Mouse (Mus musculus): ENCODE data around the gene Foxk1.

Gene Foxk1

DNA sequence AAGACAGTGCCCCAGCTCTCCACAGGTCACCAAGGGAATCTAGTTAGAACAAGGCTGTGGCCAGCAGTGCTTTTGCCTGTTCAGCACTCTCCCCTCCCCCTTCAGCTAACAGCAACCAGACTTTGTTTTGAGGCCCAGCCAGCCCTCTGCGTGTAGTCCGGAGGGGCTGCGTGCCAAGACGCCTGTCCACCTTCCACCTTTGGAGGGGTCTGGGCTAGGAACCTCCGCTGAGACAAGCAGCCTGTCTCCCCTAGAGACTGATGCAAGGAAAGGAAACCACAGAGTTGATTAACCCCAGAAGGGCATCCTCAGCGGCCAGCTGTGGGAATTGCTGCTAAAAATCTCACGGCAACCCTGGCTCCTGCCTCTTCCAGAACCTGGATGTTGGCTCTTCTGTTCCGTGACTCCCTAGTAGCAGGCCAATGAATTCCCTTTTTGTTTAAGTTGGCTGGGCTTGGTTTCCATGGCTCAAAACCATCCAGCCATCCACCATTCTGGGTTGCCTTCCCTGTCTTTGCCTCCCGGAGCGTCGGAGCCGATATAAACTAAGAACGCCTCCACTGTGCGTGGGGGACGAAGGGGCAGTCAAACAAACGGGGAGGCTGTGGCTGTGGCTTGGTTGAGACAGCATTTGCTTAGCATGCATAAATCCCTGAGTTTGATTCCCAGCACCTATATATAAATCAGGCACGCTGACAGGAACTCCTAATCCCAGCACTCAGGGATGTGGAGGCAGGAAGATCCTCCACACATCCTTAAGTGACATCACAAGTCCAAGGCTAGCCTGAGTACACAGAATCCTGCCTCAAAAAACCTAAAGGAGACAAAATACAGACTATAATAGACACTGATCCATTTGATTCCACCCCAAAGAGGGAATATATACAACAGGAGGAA lies 14.3 kb upstream of the Foxk1 start:
- no peak for DNase-seq (ENCODE audit: low read depth, low spot score)

DNA sequence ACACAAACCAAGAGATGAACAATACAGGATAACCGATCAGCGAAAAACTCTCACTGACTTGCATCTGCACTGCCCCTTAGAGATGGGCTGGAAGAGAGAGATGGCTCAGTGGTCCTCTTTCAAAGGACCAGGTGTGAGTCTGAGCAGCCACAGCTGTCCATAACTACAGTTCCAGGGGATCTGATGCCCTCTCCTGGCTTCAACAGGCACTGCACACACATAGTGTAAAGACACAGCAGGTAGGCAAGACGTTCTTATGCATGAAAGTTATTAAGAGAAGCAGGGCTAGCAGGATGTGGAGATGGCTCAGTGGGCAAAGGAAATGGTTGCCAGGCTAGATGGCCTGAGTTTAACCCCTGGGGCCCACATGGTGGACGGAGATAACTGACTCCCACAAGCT lies 13.6 kb upstream of the Foxk1 start:
- no peak for DNase-seq (ENCODE audit: low read depth, low spot score)

DNA sequence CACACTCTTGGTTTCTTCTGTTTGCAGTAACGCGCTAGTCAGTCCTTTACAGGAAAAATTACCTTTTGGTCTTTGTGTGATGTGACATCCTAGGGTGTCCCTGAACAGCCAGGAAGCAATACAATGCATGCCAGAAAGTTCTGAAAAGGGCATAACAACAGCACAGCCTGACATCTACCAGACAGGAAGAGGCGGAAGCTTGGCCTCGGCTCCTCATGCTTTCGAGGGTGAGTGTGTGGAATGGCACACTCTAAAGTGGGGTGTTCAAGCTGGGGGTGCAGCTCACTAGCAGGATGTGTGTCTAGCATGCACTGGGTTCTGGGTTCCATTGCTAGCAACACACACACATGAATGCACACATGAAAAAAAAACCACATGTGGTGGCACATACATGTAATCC lies 9.6 kb upstream of the Foxk1 start:
- DNase-seq (ENCODE audit: low read depth, low spot score): no peak

DNA sequence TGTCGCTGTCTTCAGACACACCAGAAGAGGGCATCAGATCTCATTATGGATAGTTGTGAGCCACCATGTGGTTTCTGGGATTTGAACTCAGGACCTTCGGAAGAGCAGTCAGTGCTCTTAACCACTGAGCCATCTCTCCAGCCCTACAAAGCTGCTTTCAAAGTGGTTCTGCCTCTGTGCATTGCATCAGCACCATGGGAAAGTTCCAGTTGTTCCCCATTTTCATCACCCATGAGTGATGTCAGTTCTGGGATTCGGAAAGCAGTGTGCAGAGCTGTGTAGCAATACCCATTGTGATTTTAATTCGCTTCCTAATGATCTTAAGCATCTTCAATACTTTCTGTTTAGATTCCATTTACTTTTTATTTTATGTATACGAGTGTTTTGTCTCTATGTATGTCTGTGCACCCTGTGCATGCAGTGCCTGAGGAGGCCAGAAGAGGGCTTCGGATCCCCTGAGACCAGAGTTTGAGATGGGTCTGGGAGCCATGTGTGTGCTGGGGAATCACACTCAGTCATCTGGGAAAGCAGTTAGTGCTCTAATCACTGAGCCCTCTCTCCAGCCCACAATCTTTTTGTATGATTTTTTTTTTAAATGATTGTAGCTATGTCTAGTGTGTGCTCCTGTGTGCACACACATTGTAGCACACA lies 6.6 kb upstream of the Foxk1 start:
- no peak for DNase-seq (ENCODE audit: low read depth, low spot score)

DNA sequence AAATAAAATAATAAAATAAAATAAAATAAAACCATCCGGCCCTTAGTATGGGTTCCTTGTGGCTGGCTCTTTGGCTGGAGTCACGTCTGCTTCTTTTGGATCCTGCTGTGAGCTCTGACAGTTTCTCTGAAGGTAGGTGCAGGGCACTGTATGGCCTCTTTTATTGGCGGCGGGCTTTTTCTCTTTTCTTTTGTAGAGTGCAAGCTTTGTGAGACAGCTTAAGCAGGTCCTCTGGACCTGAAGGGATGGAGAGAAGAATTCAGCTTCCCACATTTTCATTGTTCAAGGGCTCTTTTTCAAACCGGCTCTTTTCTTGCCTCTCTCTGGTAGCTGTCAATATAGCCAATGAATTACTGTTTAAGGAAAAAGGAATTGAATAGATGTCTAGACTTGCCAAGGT lies 5.4 kb upstream of the Foxk1 start:
- DNase-seq (ENCODE audit: low read depth, low spot score): no peak

DNA sequence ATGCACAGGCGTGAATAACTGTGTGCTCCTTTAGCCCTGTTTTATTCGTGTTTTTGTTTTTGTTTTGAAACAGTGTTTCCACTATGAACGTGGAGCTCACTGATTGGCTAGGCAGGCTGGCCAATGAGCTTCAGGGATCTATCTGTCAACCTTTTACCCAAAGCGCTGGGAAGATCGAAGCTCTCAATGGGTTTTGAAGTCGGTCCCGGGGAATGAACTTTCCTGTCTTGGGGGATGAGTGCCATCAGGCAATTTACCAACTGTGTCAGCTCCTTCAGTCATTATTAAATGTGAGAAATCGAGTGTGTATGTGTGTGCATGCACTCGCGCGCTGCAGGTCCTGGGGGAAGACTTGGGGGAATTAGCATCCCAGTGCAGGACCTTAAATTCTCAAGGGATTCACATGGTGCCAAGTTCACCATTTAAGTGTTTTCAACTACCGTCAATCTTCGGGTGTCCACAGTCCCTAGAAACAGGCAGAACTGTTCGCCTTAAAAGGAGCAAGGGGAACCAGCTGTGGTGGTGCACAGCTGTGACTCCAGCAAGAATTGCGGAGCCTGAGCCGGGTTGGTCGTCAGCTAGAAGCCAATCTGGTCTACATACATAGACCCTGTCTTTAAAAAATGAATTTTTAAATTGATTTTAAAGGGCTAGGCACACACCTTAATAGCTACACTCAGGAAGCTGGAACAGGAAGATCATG lies 965 bp upstream of the Foxk1 start:
- DNase-seq (ENCODE audit: low read depth, low spot score): no peak

DNA sequence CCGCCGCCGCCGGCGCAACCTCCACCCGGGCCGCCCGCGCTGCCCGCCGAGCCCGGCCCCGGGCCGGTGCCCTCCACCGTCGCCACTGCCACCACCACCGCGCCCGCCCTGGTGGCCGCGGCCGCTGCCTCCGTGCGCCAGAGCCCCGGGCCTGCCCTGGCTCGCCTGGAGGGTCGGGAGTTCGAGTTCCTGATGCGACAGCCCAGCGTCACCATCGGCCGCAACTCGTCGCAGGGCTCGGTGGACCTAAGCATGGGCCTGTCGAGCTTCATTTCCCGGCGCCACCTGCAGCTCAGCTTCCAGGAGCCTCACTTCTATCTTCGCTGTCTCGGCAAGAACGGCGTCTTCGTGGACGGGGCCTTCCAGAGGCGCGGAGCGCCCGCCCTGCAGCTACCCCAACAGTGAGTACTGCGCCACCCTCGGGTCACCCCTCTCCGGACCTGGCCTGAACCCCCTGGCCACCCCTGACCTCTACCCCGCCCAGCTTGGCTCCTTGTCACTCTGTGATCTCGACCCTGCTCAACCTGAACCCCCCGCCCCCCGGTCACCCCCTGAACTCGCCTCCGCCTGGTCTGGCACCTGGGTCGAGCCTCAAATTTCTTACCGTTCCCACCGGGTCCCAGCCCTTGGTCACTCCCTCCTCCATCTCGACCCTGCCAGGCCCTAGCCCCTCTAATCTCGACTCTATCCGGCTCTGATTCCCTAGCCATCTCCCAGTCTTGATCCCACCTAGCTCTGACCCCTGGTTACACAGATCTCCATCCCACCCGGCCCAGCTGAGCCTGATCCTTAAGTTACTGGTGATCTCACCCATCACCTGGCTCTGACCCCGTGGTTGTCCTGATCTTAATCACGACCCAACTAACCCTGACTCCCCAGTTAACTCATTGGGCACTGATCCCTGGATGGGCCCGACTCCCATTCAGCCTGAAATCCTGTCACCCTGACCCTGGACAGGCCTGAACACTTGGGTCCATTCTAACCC lies 636 bp downstream of the Foxk1 start:
- DNase-seq (ENCODE audit: low read depth, low spot score): no peak

DNA sequence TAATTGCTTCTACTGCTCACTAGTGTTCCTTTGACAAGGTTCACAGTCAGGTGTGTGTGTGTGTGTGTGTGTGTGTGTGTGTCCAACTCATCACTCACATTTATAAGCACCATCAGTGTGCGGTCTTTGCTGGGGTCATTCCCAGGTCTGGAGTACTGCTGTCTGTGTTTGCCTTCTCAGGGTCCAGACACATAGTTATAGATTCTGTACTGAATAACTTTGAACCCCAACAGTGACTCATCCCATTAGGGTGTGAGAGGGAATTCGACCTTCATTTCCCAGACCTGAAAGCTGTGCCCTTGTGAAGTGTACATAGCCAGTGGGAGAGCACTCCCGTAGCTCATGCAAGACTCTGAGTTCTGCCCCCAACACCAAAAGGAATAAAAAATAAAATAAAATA lies 2.4 kb downstream of the Foxk1 start:
- no peak for DNase-seq (ENCODE audit: low read depth, low spot score)

DNA sequence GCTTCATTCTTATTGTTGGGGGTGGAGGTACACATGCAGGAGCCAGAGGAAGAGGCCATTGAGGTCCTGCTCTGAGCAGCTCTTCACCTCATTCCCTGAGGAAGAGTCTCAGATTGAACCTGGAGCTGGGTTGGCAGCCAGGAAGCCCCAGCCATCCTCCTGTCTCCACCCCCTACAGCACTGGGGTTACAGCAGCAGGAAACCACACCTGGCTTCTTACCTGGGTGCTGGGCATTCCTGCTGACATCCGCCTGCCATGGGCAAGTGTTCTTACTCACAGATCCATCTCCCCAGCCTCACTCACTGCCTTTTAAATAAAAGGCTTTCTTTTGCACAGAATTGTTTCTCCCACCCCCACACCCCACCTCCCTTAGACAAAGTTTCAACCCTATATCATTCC lies 3.0 kb downstream of the Foxk1 start:
- no peak for DNase-seq (ENCODE audit: low read depth, low spot score)

DNA sequence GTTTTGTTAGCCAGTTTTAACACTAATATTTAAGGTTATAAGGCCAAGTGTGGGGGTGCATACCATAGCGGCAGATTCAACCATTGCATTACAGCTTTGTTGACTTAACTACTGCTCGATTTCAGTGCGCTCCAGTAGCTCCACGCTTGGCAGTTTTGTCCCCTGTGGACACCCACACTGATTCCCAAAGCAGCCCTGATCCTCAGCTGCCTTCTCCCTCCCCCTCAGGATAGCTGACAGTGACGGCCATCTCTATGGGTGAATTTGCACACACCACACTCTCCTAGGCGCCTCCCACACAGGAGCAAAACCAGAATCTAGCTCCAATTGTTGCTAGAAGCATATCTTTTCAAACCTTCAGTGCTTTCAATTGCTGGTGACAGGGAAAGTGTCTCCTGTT lies 4.1 kb downstream of the Foxk1 start:
- DNase-seq (ENCODE audit: low read depth, low spot score): no peak

DNA sequence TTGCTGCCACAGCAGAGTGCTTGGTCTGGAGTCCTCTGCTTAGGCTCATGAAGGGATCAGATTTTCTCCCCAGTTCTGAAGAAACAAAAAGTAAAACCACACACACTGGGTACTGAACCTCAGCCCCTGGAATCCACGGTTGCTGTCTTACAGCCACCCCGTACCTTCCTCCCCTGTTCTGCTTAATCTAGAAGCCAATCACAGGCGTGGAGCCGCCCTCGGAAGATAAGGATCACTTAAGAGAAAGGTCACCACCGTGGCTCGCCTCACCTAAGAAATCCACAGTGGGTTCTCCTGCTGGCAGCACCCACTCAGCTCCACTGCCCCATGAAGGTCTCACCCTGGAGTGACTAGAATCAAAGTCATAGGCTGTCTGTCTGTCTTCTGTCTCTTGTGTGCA lies 5.1 kb downstream of the Foxk1 start:
- no peak for DNase-seq (ENCODE audit: low read depth, low spot score)

DNA sequence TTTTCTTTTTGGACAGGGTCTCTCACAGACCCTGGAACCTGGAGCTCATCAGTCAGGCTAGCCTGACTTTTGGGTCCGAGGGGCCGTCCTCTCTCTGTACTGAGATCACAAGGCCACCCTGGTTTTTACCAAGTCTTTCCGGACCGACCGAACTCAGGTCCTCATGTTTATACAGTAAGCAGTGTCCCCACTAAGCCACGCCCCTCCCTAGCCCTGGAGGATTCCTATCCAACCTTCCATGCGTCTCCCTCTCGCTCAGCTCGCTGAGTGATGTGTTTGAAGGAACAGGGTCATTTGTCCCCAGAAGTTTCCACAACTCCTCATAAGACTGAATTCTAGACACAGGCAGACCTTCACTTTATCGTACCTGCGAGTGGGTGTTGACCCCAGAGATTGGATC lies 5.6 kb downstream of the Foxk1 start:
- no peak for DNase-seq (ENCODE audit: low read depth, low spot score)

DNA sequence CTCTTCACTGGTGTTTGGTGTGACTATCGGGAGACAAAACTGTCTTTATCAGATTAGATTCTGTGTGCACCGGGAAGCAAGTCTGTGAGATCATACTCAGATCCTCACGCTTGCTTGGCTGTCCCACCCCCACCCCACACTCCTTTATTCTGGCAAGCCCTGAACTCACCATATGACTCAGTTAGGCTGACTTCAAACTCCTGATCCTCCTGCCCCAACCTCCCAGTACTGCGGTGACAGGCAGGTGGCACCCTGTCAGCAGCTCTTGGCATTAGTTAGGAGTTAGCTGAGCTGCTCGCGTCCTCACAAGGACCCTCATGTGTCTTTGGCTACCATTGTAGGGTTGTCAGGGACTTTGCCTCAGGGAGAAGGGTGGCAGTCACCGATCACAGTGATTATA lies 6.1 kb downstream of the Foxk1 start:
- no peak for DNase-seq (ENCODE audit: low read depth, low spot score)

DNA sequence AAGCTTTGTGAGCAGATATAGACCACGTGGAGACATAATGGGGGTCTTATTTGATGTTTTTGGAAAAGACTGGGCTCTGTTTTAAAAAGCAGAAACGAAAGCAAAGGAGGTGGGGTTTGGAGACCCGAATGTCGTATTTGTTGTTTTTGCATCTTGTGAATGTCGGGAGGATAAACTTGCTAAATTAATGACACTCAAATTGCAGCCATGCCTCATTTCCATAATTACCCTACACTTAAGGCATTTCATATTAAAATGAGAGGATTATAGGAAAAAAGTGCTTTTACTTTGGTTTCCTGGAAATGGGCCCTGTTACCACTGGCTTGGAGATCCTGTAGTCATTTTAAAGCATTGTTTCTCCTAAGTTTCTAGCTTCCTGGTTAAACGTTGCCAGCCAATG lies 7.9 kb downstream of the Foxk1 start:
- no peak for DNase-seq (ENCODE audit: low read depth, low spot score)

DNA sequence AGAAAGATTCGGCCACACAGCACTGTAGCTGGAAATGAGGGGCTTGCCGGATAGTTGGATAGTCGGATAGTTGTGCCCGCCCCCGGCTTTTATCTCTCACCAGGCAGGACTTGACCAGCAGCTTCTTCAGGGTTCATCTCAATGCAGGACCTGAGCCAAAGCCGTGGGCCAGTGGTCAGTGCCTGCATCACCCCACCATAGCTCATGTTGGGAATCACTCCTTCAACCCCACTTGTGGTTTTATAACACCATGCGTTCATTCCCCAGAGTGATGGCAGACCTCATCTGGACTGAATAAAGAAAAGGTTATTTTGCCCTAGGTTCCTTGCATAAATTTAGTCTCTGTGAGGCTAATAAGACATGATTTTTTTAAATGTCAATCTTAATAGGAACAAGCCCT lies 9.1 kb downstream of the Foxk1 start:
- DNase-seq (ENCODE audit: low read depth, low spot score): no peak

DNA sequence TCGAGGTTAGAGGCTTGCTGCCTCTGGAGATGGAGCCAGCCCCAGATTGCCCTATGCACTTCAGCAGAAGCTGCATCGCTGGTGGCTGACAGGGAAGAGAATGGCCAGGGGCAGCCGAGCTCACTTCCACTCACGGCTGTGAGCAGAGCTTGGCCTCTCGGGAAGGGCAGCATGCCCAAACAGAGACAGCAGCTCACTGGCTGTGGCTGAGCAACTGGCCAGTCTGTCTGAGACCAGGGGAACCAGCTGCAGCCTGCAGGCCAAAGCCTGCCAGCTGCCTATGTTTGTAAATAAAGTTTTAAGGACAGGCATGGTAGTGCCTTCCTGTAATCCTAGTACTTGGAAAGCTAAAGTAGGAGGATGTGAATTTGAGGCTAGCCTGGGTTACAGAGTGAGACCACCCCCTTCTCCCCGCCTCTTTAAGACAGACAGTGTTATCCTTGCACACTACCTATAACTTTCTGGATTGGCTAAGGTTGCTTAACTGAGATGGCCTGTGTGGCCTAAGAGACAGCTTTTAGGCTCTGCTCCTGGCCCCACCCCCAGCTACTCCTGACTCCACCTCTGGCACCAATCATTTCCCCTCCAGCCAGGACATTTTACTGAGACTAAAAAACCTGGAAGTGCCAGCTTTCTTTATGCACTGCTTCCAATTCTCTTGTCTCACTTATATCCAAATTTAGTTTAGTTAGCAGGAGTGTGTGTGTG lies 11.5 kb downstream of the Foxk1 start:
- DNase-seq (ENCODE audit: low read depth, low spot score): peak; percentile 75

DNA sequence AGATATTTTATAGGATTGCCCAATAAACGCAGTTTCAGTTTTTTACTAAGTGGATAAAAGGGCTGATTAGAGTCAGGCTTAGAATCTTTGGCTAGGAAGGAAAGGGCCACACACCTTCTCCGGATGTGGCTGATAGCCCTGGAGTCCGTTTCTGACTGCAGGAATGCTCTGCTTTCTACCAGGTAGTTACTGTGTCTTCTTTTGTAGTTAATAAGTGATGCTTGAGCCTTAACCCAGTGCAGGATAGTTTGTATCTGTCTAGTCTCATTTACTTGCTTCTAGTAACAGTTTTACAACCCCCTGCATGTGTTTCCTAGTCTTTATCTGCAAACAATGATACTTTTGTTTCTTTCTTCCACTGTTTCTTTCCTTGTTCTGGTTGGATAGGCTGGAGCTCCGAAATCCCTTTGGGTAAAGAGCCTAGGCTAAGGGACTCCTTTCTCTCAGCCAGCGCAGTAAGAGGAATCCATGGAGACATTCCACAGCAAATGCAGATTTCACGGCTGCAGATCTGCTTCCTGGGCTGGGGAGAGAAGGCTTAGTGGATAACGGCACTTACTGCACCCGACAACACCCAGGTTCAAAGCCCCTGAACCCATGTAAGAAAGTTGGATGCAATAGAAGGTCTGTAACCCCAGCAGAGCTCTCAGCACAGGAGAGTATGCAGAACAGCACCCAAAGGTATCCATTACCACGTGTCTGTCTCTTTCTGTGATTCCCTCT lies 12.6 kb downstream of the Foxk1 start:
- no peak for DNase-seq (ENCODE audit: low read depth, low spot score)

DNA sequence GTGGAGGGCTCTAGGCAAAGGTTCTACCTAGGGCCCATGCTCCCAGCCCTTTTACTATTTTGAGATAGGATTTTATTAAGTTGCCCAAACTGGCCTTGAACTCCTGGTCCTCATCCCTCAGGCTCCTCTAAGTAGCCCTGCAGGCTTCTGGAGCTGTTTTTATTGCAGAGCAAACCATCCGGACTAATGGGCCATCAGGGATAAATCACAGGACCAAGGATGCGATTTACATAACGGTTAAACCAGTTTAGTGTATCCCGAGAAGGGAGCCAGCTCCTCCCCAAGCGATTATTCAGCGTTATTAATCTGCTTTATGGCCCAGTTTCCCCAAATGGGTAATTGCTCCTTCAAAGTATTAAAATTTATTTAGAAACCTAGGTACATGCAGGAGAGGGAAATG lies 14.1 kb downstream of the Foxk1 start:
- no peak for DNase-seq (ENCODE audit: low read depth, low spot score)

DNA sequence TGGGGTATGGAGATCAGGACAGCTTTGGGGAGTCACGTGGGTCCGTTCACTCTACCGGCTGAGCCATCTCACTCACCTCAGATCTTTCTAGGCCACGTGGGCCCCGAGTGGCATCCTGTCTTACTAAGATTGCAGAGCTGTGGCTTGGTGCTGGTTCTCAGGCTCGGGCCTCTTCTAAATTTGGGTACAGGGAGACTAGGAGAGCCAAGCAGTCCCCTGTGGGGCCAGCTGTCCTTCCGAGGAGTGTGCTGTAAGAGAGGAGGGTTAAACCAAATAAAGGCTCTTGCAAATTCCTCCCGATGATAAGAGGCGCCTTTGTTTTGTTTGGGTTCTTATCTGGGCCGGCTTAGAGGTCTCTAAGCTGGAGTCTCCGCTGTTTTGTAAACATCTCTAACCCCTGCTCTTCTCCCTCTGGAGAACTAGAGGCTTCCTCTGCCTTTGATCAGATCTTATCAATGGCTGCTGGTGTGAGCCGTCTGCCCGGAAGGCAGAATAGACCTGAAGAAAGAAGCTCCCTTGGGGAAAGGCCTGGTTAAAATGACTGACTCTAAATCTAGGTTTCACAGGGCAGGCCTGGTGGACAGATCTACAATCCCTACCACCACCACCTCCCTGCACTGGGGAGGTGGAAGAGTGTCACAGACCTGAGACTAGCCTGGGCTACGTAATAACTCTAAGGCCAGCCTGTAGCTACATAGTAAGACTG lies 14.9 kb downstream of the Foxk1 start:
- peak; percentile 81 for DNase-seq (ENCODE audit: low read depth, low spot score)

DNA sequence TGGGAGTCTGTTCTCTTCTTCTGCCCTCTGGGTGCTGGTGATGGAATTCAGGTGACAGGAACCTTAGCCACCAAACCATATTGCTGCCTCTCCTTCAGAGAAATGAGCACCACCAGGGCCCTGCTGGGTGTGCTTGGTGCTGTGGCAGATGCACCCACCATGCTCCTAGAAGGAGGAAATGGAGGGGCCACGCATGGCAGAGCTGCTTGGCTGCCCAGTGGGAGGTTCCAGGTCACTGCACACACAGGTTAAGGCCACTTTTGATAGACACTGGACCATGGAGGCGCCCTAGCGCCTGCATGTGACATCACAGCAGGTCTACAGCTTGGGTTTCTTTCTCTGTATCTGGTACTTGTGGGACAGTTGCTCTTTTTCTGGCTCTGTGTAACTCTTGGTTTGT lies 15.8 kb downstream of the Foxk1 start:
- DNase-seq (ENCODE audit: low read depth, low spot score): no peak

Data from skeletal muscle tissue, adult 2 months (tissue).